Mouse (Mus musculus) megakaryocyte, embryonic 14.5 days (primary cell): ENCODE data around the gene Map2k3.

Experiments used
- FLI1 ChIP-seq: IDR thresholded peaks from 2 replicates; pipeline ENCODE4 v1.6.1; 2012; ENCODE audit warnings: low read length, inconsistent platforms, mixed read lengths
- GATA1 ChIP-seq: IDR thresholded peaks from 3 replicates; pipeline ENCODE4 v1.6.1; 2012; ENCODE audit warnings: mixed read lengths, low read length, inconsistent platforms, borderline replicate concordance

DNA sequence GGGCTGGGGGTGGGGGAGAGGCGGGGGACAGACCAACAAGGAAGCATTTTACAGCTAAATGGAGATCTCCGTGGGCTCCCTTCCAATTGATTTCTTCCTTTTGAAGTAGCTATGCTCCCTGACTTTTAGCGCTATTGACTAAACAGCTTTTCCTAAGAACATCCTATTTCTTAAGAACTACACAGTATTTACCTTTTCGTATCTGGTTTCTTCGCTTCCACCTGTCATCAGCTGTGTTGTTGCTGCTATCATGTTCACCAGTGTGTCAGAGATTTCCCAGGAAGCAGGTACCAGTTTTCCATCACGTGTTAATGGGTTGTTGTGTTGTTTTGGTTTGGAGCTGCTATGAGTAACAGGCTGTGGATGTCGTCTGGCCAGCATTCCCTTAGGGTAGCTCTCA, 17.3 kb upstream of the Map2k3 start, which contains the start of gene Natd1:
- no peak for TF ChIP-seq GATA1
- TF ChIP-seq FLI1, result no peak
